Mouse (Mus musculus): ENCODE data around the gene Psmg4. TPM values are rescaled to one million over a fixed set of nuclear protein-coding genes. Genes with fewer than 3 reads are reported as not detected.

The Psmg4 gene
- 102 and 106 TPM in 2 replicates for polyA plus RNA-seq (2016; fragmentation: Nextera tagmentation; extraction: Ambion mirVana)

GRCm38 (mm10) chr13:34162491-34163303 is at the start of gene Psmg4:
TSS of gene Psmg4 (plus strand) at chr13:34162964.
- Histone ChIP-seq H3K36me3 (peaks cover 10% of the 10 kb centered on the region), H3K27me3 (no peaks in the 10 kb centered on the region), H3K4me1 (replicated peaks) (peaks cover 11% of the 10 kb centered on the region), H3K9ac (replicated peaks) (peak within 1 kb of the TSS; percentile 63), H3K4me2 (peak within 1 kb of the TSS; percentile 66), H3K9me3 (no peaks in the 10 kb centered on the region), H3K27ac (peak within 1 kb of the TSS; percentile 94), H3K4me3 (replicated peaks) (peak within 1 kb of the TSS; percentile 69)
- ATAC-seq (ENCODE audit: insufficient number of reproducible peaks, insufficient read depth, low FRiP score, low TSS enrichment, low read depth): peak; percentile 96
- WGBS: 3% methylated on average over 44 of the region's 44 CpGs

- Histone ChIP-seq H3K4me3 (replicated peaks) (no peak overlapping the region), H3K4me1 (replicated peaks) (no peaks in the 10 kb centered on the region), H3K27ac (no peak overlapping the region), H3K4me2 (no peak overlapping the region), H3K9ac (replicated peaks) (no peak overlapping the region), H3K9me3 (no peaks in the 10 kb centered on the region), H3K36me3 (no peaks in the 10 kb centered on the region), H3K27me3 (no peaks in the 10 kb centered on the region)
- ATAC-seq (ENCODE audit: insufficient number of reproducible peaks, insufficient read depth, low FRiP score, low TSS enrichment, low read depth): no peak
- 94% methylated on average over 3 of the region's 3 CpGs for WGBS
These were observed 49.7 kb upstream of the Psmg4 start for GRCm38 (mm10) chr13:34113086-34113485.

GRCm38 (mm10) chr13:34114654-34115053 is 48.1 kb upstream of the Psmg4 start:
- no peak for ATAC-seq (ENCODE audit: insufficient number of reproducible peaks, insufficient read depth, low FRiP score, low TSS enrichment, low read depth)
- 62% methylated on average over 4 of the region's 4 CpGs for WGBS
- H3K27ac ChIP-seq: no peak overlapping the region
- no peak overlapping the region for H3K4me2 ChIP-seq
- H3K9ac ChIP-seq (replicated peaks): no peak overlapping the region
- no peaks in the 10 kb centered on the region for H3K36me3 ChIP-seq
- no peaks in the 10 kb centered on the region for H3K27me3 ChIP-seq
- H3K4me3 ChIP-seq (replicated peaks): no peak overlapping the region
- H3K9me3 ChIP-seq: no peaks in the 10 kb centered on the region
- H3K4me1 ChIP-seq (replicated peaks): no peaks in the 10 kb centered on the region

GRCm38 (mm10) chr13:34116508-34116907 is 46.3 kb upstream of the Psmg4 start:
- Histone ChIP-seq H3K4me3 (replicated peaks) (no peak overlapping the region), H3K4me1 (replicated peaks) (no peaks in the 10 kb centered on the region), H3K36me3 (no peaks in the 10 kb centered on the region), H3K27me3 (no peaks in the 10 kb centered on the region), H3K4me2 (no peak overlapping the region), H3K9me3 (no peaks in the 10 kb centered on the region), H3K27ac (no peak overlapping the region), H3K9ac (replicated peaks) (no peak overlapping the region)
- ATAC-seq (ENCODE audit: insufficient number of reproducible peaks, insufficient read depth, low FRiP score, low TSS enrichment, low read depth): no peak
- 81% methylated on average over 6 of the region's 6 CpGs for WGBS

GRCm38 (mm10) chr13:34118816-34119215 is 43.9 kb upstream of the Psmg4 start:
- no peak for ATAC-seq (ENCODE audit: insufficient number of reproducible peaks, insufficient read depth, low FRiP score, low TSS enrichment, low read depth)

GRCm38 (mm10) chr13:34119406-34119805 is 43.4 kb upstream of the Psmg4 start:
- Histone ChIP-seq H3K9me3 (no peaks in the 10 kb centered on the region), H3K4me1 (replicated peaks) (no peaks in the 10 kb centered on the region), H3K36me3 (peaks cover 10% of the 10 kb centered on the region), H3K4me2 (no peak overlapping the region), H3K27ac (no peak overlapping the region), H3K27me3 (no peaks in the 10 kb centered on the region), H3K4me3 (replicated peaks) (no peak overlapping the region), H3K9ac (replicated peaks) (no peak overlapping the region)
- 74% methylated on average over 4 of the region's 4 CpGs for WGBS
- ATAC-seq (ENCODE audit: insufficient number of reproducible peaks, insufficient read depth, low FRiP score, low TSS enrichment, low read depth): no peak

More at GRCm38 (mm10) chr13:34118816-34119215, 43.9 kb upstream of the Psmg4 start:
- Histone ChIP-seq H3K27ac (no peak overlapping the region), H3K4me2 (no peak overlapping the region), H3K9me3 (no peaks in the 10 kb centered on the region), H3K4me3 (replicated peaks) (no peak overlapping the region), H3K36me3 (peaks cover 4% of the 10 kb centered on the region), H3K27me3 (no peaks in the 10 kb centered on the region), H3K9ac (replicated peaks) (no peak overlapping the region), H3K4me1 (replicated peaks) (no peaks in the 10 kb centered on the region)
- 80% methylated on average over 4 of the region's 4 CpGs for WGBS

- no peaks in the 10 kb centered on the region for H3K27me3 ChIP-seq
- no peak overlapping the region for H3K4me3 ChIP-seq (replicated peaks)
- H3K4me2 ChIP-seq: no peak overlapping the region
- no peak overlapping the region for H3K27ac ChIP-seq
- H3K36me3 ChIP-seq: peaks cover 15% of the 10 kb centered on the region
- no peak for ATAC-seq (ENCODE audit: insufficient number of reproducible peaks, insufficient read depth, low FRiP score, low TSS enrichment, low read depth)
- H3K4me1 ChIP-seq (replicated peaks): no peaks in the 10 kb centered on the region; the same call in 1 of the 2 replicates
- H3K9me3 ChIP-seq: no peaks in the 10 kb centered on the region
- no peak overlapping the region for H3K9ac ChIP-seq (replicated peaks)
- WGBS: 96% methylated on average over 2 of the region's 2 CpGs
These were observed 42.2 kb upstream of the Psmg4 start for GRCm38 (mm10) chr13:34120536-34120935.

- H3K36me3 ChIP-seq: peaks cover 23% of the 10 kb centered on the region
- H3K9me3 ChIP-seq: no peaks in the 10 kb centered on the region
- H3K27me3 ChIP-seq: no peaks in the 10 kb centered on the region
- H3K27ac ChIP-seq: no peak overlapping the region
- 82% methylated on average over 4 of the region's 4 CpGs for WGBS
- no peak overlapping the region for H3K4me2 ChIP-seq
- no peak overlapping the region for H3K9ac ChIP-seq (replicated peaks)
- H3K4me3 ChIP-seq (replicated peaks): no peak overlapping the region
- ATAC-seq (ENCODE audit: insufficient number of reproducible peaks, insufficient read depth, low FRiP score, low TSS enrichment, low read depth): no peak
- peaks cover 15% of the 10 kb centered on the region for H3K4me1 ChIP-seq (replicated peaks)
These were observed 37.1 kb upstream of the Psmg4 start for GRCm38 (mm10) chr13:34125711-34126110.

GRCm38 (mm10) chr13:34128276-34129114 is 34.3 kb upstream of the Psmg4 start:
- H3K4me1 ChIP-seq (replicated peaks): peaks cover 42% of the 10 kb centered on the region
- ATAC-seq (ENCODE audit: insufficient number of reproducible peaks, insufficient read depth, low FRiP score, low TSS enrichment, low read depth): no peak

GRCm38 (mm10) chr13:34129485-34130225 is 33.1 kb upstream of the Psmg4 start:
- peaks cover 13% of the 10 kb centered on the region for H3K27me3 ChIP-seq
- H3K4me2 ChIP-seq: peak overlapping the region; percentile 78
- WGBS: under 1% methylated on average over 31 of the region's 31 CpGs
- peaks cover 11% of the 10 kb centered on the region for H3K36me3 ChIP-seq
- H3K27ac ChIP-seq: peak overlapping the region; percentile 46; the same call in 1 of the 2 replicates
- H3K9me3 ChIP-seq: no peaks in the 10 kb centered on the region
- H3K4me3 ChIP-seq (replicated peaks): peak overlapping the region; percentile 64
- peaks cover 47% of the 10 kb centered on the region for H3K4me1 ChIP-seq (replicated peaks)
- H3K9ac ChIP-seq (replicated peaks): peak overlapping the region; percentile 61
- ATAC-seq (ENCODE audit: insufficient number of reproducible peaks, insufficient read depth, low FRiP score, low TSS enrichment, low read depth): peak; percentile 57

More at GRCm38 (mm10) chr13:34128276-34129114, 34.3 kb upstream of the Psmg4 start:
- Histone ChIP-seq H3K4me3 (replicated peaks) (peak overlapping the region; percentile 64; the same call in 1 of the 2 replicates), H3K27ac (no peak overlapping the region), H3K36me3 (peaks cover 22% of the 10 kb centered on the region), H3K9me3 (no peaks in the 10 kb centered on the region), H3K9ac (replicated peaks) (no peak overlapping the region), H3K27me3 (0 out of 2 replicates have a peak, but pooled peaks cover 3% of the 10 kb centered on the region), H3K4me2 (peak overlapping the region; percentile 78)
- WGBS: 88% methylated on average over 9 of the region's 9 CpGs

Measured in limb, embryonic 12.5 days (tissue).